Mouse (Mus musculus): ENCODE results near the gene 5730596B20Rik.
A peak's percentile ranks its signal among the peaks of the same experiment; 100 is the strongest.

The 5730596B20Rik gene

GRCm38 (mm10) chr6:52176391-52176790, 907 bp upstream of the 5730596B20Rik start:
- peak in 1 of 2 experiments; percentile 54 for DNase-seq

GRCm38 (mm10) chr6:52177806-52178205, 508 bp downstream of the 5730596B20Rik start:
- no peak for DNase-seq

- DNase-seq = peak in 1 of 2 experiments; percentile 42
These were observed 1.8 kb downstream of the 5730596B20Rik start for GRCm38 (mm10) chr6:52178918-52179665.

GRCm38 (mm10) chr6:52179690-52180089, 2.4 kb downstream of the 5730596B20Rik start:
- DNase-seq = peak; percentile 30 to 53

GRCm38 (mm10) chr6:52180213-52180710, 3.0 kb downstream of the 5730596B20Rik start:
- DNase-seq = peak; percentile 22 to 51

- peak; percentile 3 to 13 for DNase-seq
These were observed 3.4 kb downstream of the 5730596B20Rik start for GRCm38 (mm10) chr6:52180726-52181125.

GRCm38 (mm10) chr6:52182030-52182429, 4.7 kb downstream of the 5730596B20Rik start:
- peak; percentile 28 to 47 for DNase-seq

GRCm38 (mm10) chr6:52182793-52183192, 5.5 kb downstream of the 5730596B20Rik start:
- no peak for DNase-seq

GRCm38 (mm10) chr6:52183311-52184080, 6.2 kb downstream of the 5730596B20Rik start:
- peak; percentile 47 to 68 for DNase-seq

- DNase-seq = peak; percentile 29 to 58
These were observed 7.4 kb downstream of the 5730596B20Rik start for GRCm38 (mm10) chr6:52184668-52185067.

GRCm38 (mm10) chr6:52185222-52185621, 7.9 kb downstream of the 5730596B20Rik start:
- DNase-seq = peak; percentile 60 to 66

GRCm38 (mm10) chr6:52185834-52186233, 8.5 kb downstream of the 5730596B20Rik start:
- DNase-seq = peak in 1 of 2 experiments; percentile 12

GRCm38 (mm10) chr6:52186500-52186899, 9.2 kb downstream of the 5730596B20Rik start:
- peak; percentile 26 to 42 for DNase-seq

GRCm38 (mm10) chr6:52189172-52189591, 11.9 kb downstream of the 5730596B20Rik start:
- DNase-seq = peak; percentile 29 to 60

GRCm38 (mm10) chr6:52189909-52190308, 12.6 kb downstream of the 5730596B20Rik start:
- peak; percentile 38 to 49 for DNase-seq

GRCm38 (mm10) chr6:52190410-52190809, 13.1 kb downstream of the 5730596B20Rik start:
- DNase-seq = peak; percentile 60 to 75

GRCm38 (mm10) chr6:52190906-52191810, 13.9 kb downstream of the 5730596B20Rik start, which contains the start of gene Hoxa4:
TSS of gene Hoxa4 (minus strand) at chr6:52191753.
- peak; percentile 41 to 66 for DNase-seq

GRCm38 (mm10) chr6:52191860-52192550, 14.7 kb downstream of the 5730596B20Rik start:
- peak; percentile 95 to 97 for DNase-seq

GRCm38 (mm10) chr6:52194690-52195089, 17.4 kb downstream of the 5730596B20Rik start:
- peak; percentile 39 to 57 for DNase-seq

GRCm38 (mm10) chr6:52196811-52197210, 19.5 kb downstream of the 5730596B20Rik start:
- DNase-seq = peak in 1 of 2 experiments; percentile 7

GRCm38 (mm10) chr6:52197271-52197670, 20.0 kb downstream of the 5730596B20Rik start:
- peak; percentile 71 to 84 for DNase-seq

Data from kidney, postnatal 4 days (tissue).